Mouse (Mus musculus) limb, embryonic 15.5 days (tissue): ENCODE results near the gene Lemd1. TPM values are rescaled to one million over a fixed set of nuclear protein-coding genes. Genes with fewer than 3 reads are reported as not detected.

Experiments used
- ATAC-seq: fragments of 200-750 bp; cut with Nextera tagmentation; 2 replicates; pipeline ENCODE4 v1.8.0; 2017; ENCODE audit warnings: low read depth, moderate TSS enrichment; ENCODE audit not compliant: insufficient number of reproducible peaks, low FRiP score, low TSS enrichment
- H3K27ac ChIP-seq: fragments of 300-500 bp; sonication (generic); 2 replicates; pipeline ENCODE4 v1.5.1; 2015; ENCODE audit warnings: moderate library complexity, mild to moderate bottlenecking, inconsistent platforms
- H3K27me3 ChIP-seq: fragments of 300-500 bp; sonication (generic); 2 replicates; pipeline ENCODE4 v1.6.1; 2015; ENCODE audit warnings: inconsistent platforms
- H3K36me3 ChIP-seq: fragments of 300-500 bp; sonication (generic); 2 replicates; pipeline ENCODE4 v1.6.1; 2015; ENCODE audit warnings: inconsistent platforms
- H3K4me1 ChIP-seq: fragments of 300-500 bp; sonication (generic); 2 replicates; pipeline ENCODE4 v1.6.1; 2015; ENCODE audit warnings: inconsistent platforms
- H3K4me2 ChIP-seq: fragments of 300-500 bp; sonication (generic); 2 replicates; pipeline ENCODE4 v1.6.1; 2015; ENCODE audit warnings: mild to moderate bottlenecking, inconsistent platforms
- H3K4me3 ChIP-seq: fragments of 300-500 bp; sonication (generic); 2 replicates; pipeline ENCODE4 v1.5.1; 2015; ENCODE audit warnings: mild to moderate bottlenecking, inconsistent platforms
- H3K9ac ChIP-seq: fragments of 300-500 bp; sonication (generic); 2 replicates; pipeline ENCODE4 v1.6.1; 2015; ENCODE audit warnings: inconsistent platforms
- H3K9me3 ChIP-seq: fragments of 300-500 bp; sonication (generic); 2 replicates; pipeline ENCODE4 v1.6.1; 2016; ENCODE audit warnings: inconsistent platforms
- WGBS: fragments of 180-500 bp; shearing (Covaris S2); methylation state at CpG from one replicate; pipeline ENCODE4 v1.1.7; 2015; 5-methylcytosine and 5-hydroxymethylcytosine counted together
- polyA plus RNA-seq: library from polyadenylated mRNA; unstranded; fragments of >200 nt; fragmentation: Nextera tagmentation; extraction: Ambion mirVana; gene quantifications from 2 replicates; pipeline ENCODE4 v1.2.1, GENCODE M21; 2015

The Lemd1 gene
- polyA plus RNA-seq, 1 experiment from 2014 or later: 0.56 TPM

DNA sequence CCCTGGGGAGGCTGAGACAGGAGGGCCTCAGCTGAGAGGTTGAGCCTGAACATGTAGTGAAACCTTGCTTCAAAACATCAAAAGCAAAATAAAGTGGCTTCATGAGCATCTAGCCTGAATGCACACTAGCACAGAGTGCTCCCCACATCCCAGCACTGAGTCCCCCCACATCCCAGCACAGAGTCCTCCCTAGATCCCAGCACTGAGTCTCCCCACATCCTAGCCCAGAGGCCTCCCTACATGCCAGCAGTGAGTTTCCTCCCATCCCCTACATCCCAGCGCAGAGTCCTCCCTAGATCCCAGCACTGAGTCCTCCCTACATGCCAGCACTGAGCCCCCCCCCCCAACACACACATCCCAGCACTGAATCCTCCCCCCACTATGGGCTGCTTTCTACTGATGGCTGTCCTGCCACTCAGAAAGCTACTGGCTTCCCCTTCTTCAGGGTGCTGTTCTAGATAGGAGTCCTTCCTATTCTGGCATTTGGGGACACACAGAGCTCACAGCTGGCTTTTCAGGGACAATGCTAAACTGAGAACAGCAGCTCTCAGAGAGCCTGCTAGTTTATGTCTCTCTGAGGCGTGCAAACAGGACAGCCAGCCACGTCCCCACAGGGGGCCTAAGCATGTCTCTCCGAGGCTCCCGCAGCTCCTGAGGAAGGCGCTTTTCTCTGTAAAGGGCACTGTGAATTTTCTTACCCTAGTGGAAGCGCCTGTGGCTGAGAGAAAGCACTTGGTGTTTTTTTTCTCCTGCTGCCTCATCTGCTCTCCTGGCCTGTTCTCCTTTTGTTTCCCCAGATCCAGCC, 40.4 kb downstream of the Lemd1 start:
- no peak overlapping the region for H3K4me3 ChIP-seq
- no peaks in the 10 kb centered on the region for H3K36me3 ChIP-seq
- no peak overlapping the region for H3K27ac ChIP-seq
- ATAC-seq: no peak
- WGBS: 40% methylated on average over 7 of the region's 7 CpGs
- H3K4me1 ChIP-seq: no peaks in the 10 kb centered on the region
- H3K4me2 ChIP-seq: no peak overlapping the region
- no peak overlapping the region for H3K9ac ChIP-seq
- H3K9me3 ChIP-seq: no peaks in the 10 kb centered on the region
- 0 out of 2 replicates have a peak, but pooled peaks cover 3% of the 10 kb centered on the region for H3K27me3 ChIP-seq

DNA sequence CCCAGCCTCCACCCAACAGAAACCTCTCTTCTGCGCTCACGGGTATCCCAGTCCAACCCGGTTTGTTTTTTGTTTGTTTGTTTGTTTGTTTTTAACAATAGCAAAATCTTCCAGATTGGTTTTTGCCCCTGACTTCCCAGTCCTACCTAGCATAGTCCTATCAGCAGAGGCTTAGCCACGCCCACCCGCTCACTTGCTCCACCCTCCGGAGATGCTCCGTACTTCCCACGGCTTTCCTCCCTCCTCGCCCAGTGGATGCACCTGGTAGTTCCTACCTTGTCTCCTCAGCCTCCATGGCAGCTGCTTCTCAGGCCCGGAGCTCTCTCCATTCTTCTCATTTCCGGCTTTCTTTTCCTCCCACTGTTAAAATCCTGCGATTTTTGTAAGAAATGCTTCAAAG, 42.3 kb downstream of the Lemd1 start:
- Histone ChIP-seq H3K9me3 (no peaks in the 10 kb centered on the region), H3K27me3 (0 out of 2 replicates have a peak, but pooled peaks cover 4% of the 10 kb centered on the region), H3K36me3 (no peaks in the 10 kb centered on the region), H3K4me3 (no peak overlapping the region), H3K4me2 (no peak overlapping the region), H3K4me1 (no peaks in the 10 kb centered on the region), H3K9ac (no peak overlapping the region), H3K27ac (no peak overlapping the region)
- ATAC-seq: no peak
- WGBS: 22% methylated on average over 12 of the region's 12 CpGs

DNA sequence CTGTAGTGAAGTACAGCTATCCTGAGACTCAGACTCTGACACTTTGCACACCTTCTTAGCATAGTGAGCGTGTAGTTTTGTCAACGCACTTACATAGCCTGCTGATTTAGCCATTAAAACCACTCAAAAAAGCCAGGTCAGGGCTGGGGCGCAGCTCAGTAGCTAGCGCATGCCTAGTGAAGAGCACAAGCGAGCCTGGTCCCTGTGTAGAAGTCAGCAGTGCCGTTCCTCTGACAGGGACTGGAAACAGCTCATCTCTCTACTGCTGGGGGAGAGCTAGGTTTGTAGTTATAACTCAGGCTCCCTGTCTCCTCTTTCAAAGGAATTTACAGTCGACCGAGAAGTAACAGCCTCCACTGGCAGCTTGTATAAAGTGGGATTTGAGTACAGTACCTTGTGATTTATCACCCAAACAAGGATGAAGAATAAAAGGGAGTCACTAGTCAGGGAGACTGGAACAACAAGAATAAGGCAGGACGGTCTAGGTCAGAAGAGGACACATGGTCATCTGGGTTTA, 43.6 kb downstream of the Lemd1 start:
- Histone ChIP-seq H3K4me2 (no peak overlapping the region), H3K9me3 (no peaks in the 10 kb centered on the region), H3K27ac (no peak overlapping the region), H3K27me3 (0 out of 2 replicates have a peak, but pooled peaks cover 4% of the 10 kb centered on the region), H3K9ac (no peak overlapping the region), H3K4me3 (no peak overlapping the region), H3K36me3 (no peaks in the 10 kb centered on the region), H3K4me1 (no peaks in the 10 kb centered on the region)
- ATAC-seq: no peak
- WGBS: 39% methylated on average over 9 of the region's 9 CpGs

DNA sequence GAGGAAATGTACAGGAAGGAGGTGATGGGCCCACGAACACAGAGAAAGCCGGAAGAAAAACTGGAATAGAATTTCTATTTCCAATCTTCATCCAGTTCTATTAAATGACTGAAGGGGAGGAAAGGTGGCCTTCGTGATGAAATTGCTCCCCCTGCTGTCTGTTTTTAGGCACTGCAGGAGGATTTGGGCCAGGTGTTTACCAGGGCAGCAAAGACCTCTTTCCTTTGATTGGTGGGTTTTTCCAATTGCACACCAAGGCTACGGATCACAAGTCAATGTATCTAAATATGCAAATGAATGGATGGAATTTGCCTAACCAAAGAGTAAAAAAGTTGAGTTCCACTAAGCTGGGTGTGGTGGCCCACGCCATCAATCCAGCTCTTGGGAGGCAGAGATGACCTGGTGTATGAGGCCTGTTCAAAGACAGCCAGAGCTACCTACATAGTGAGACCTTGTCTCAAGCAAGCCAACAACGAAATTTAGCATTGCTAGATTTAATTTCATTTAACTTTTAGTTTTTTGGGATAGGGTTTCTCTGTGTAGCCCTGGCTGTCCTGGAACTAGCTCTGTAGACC, 46.4 kb downstream of the Lemd1 start:
- Histone ChIP-seq H3K4me1 (no peaks in the 10 kb centered on the region), H3K4me3 (no peak overlapping the region), H3K4me2 (no peak overlapping the region), H3K27me3 (0 out of 2 replicates have a peak, but pooled peaks cover 4% of the 10 kb centered on the region), H3K27ac (no peak overlapping the region), H3K36me3 (no peaks in the 10 kb centered on the region), H3K9me3 (no peaks in the 10 kb centered on the region), H3K9ac (no peak overlapping the region)
- WGBS: 21% methylated on average over 6 of the region's 6 CpGs
- no peak for ATAC-seq

DNA sequence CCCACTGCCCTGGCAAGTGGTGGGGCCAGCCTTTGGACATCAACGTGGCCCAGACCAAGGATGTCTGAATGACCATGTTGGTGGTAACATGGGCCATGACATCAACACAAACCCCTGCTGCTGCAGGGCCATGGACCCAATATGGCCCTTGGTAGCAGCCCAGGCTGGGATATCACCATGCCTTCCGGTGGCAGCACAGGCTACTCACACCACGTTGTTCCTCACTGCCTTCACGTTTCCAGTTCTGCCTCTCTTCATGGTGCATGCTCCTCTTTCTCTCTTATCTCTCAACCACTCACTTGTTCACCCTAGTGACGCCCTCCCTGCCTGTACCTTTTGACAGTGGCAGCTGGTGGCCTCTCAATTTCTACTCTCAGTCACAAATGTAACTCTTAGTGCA, 53.8 kb downstream of the Lemd1 start:
- H3K9me3 ChIP-seq: no peaks in the 10 kb centered on the region
- no peak overlapping the region for H3K4me3 ChIP-seq
- H3K4me2 ChIP-seq: no peak overlapping the region
- no peak overlapping the region for H3K9ac ChIP-seq
- no peaks in the 10 kb centered on the region for H3K4me1 ChIP-seq
- no peaks in the 10 kb centered on the region for H3K27me3 ChIP-seq
- no peak for ATAC-seq
- no peak overlapping the region for H3K27ac ChIP-seq
- H3K36me3 ChIP-seq: no peaks in the 10 kb centered on the region
- 77% methylated on average over 5 of the region's 5 CpGs for WGBS

DNA sequence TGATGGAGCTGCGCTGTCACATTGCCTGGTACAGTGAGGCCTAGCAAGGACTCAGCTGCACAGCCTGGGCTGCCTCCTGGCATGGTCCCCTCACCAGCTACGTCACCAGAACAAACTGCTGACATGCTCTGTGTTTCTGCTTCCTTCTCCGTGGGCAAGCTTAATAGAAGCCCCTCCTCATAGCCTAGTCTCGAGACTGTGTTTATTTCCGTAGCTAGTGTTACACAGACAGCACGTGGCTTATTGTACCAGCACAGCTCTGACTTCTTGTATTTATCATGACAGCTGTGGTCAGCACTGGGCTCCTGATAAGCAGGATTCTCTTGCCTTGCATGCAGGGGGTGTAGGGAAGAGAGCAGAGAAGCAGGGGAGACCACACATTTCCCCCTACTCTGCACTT, 54.9 kb downstream of the Lemd1 start:
- no peak for ATAC-seq
- H3K27me3 ChIP-seq: no peaks in the 10 kb centered on the region
- no peak overlapping the region for H3K4me2 ChIP-seq
- no peak overlapping the region for H3K9ac ChIP-seq
- H3K4me1 ChIP-seq: no peaks in the 10 kb centered on the region
- H3K9me3 ChIP-seq: no peaks in the 10 kb centered on the region
- WGBS: 51% methylated on average over 6 of the region's 6 CpGs
- no peak overlapping the region for H3K27ac ChIP-seq
- H3K4me3 ChIP-seq: no peak overlapping the region
- no peaks in the 10 kb centered on the region for H3K36me3 ChIP-seq

DNA sequence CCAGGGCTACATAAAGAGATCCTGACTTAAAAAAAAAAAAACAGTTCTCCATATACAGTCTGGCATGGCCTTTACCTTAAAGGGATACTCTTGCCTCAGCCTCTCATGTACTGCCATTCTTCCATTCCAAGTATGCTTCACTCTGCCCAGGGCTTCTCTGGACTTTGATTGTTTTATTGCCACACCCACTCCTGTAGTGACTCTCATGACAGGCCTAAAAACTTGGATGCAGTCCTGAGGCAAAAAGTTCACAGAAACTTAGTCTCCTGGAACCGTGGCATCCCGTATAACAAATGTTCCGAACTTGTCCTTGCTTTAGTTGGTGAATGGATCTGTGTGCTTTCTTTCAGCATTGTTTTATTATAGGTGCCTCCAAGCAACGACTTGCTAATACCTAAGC, 55.4 kb downstream of the Lemd1 start:
- ATAC-seq: no peak
- Histone ChIP-seq H3K4me1 (no peaks in the 10 kb centered on the region), H3K4me2 (no peak overlapping the region), H3K27ac (no peak overlapping the region), H3K9ac (no peak overlapping the region), H3K36me3 (no peaks in the 10 kb centered on the region), H3K9me3 (no peaks in the 10 kb centered on the region), H3K27me3 (no peaks in the 10 kb centered on the region), H3K4me3 (no peak overlapping the region)
- 83% methylated on average over 4 of the region's 4 CpGs for WGBS

DNA sequence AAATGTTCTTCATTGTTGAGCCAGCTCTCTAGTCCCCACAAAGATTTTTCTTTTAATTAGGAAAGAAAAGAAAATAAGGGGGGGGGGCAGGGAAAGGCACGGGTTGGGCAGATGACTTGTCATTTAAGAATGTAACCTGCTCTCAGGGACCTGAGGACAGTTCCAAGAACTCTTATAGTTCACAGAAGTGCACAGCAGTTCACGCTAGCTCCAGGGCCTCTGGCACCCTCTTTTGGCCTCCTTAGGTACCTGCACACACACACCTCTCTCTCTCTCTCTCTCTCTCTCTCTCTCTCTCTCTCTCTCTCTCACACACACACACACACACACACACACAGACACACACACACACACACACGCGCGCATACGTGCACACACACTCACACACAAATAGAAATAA, 63.2 kb downstream of the Lemd1 start:
- Histone ChIP-seq H3K36me3 (no peaks in the 10 kb centered on the region), H3K4me2 (no peak overlapping the region), H3K27me3 (no peaks in the 10 kb centered on the region), H3K9me3 (no peaks in the 10 kb centered on the region), H3K4me1 (no peaks in the 10 kb centered on the region), H3K4me3 (no peak overlapping the region), H3K27ac (no peak overlapping the region), H3K9ac (no peak overlapping the region)
- ATAC-seq: no peak
- 84% methylated on average over 6 of the region's 6 CpGs for WGBS

DNA sequence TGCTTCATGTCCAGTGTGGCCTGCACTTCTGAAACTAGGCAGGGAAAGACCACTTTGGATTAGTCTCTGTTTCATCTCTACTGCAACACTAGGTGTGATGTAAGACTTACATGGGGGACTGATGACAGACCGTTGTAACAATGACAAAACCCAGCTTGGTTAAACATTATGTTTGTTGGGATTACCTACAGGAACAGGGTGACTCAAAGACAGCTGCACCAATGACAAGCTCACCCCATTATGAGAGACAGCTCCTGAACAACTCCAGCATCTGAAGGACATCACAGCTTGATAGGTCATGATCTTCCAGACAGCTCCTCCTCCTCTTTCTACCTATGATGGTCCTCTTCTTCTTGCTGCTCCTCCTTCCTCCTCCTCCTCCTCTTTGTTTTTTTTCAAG, 69.1 kb downstream of the Lemd1 start:
- Histone ChIP-seq H3K27me3 (no peaks in the 10 kb centered on the region), H3K4me2 (no peak overlapping the region), H3K4me1 (peaks cover 3% of the 10 kb centered on the region; the same call in 1 of the 2 replicates), H3K36me3 (no peaks in the 10 kb centered on the region), H3K27ac (no peak overlapping the region), H3K4me3 (no peak overlapping the region), H3K9me3 (no peaks in the 10 kb centered on the region), H3K9ac (no peak overlapping the region)
- ATAC-seq: no peak
- WGBS: 90% methylated on average over 1 of the region's 1 CpGs

DNA sequence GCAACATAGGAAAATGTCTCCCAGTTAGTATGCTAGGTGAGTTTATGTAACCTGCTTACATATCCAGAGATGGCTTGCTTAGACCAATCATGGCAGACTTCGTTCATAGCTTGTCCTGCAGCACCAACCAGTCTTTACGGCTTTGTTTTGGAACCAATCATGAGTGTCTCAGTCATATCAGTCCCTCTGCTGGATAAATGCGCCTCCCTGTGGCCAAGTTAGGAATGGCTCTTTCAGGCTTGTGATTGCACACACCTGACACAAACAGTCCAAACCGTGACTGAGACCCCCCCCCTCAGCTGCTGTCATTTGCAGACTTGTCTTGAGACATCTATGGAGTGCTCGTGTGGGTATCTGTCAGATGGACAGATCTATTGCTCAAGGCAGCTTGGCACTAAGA, 69.8 kb downstream of the Lemd1 start:
- 70% methylated on average over 5 of the region's 5 CpGs for WGBS
- Histone ChIP-seq H3K9me3 (no peaks in the 10 kb centered on the region), H3K4me3 (no peak overlapping the region), H3K9ac (no peak overlapping the region), H3K4me1 (peaks cover 4% of the 10 kb centered on the region; the same call in 1 of the 2 replicates), H3K36me3 (no peaks in the 10 kb centered on the region), H3K27me3 (no peaks in the 10 kb centered on the region), H3K27ac (no peak overlapping the region), H3K4me2 (no peak overlapping the region)
- ATAC-seq: no peak

DNA sequence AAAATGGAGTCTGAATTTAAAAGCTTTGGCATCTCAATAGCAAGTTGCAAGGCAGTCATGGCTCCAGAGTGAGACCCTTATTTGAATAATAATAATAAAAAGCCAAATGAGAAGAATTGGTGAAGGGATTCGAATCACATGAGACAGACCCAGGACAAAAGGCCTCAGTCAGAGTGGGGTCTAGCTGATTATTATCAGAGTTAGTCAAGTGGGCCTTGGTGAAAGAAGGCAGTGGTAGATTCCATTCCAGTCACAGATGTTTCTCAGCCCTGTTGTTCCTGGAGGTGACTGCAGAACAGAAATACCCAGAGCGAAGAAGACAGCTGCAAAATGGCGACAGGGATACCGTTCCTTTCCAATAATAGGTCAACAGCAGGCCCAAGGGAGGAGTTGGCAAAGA, 72.4 kb downstream of the Lemd1 start:
- no peaks in the 10 kb centered on the region for H3K9me3 ChIP-seq
- H3K4me2 ChIP-seq: no peak overlapping the region
- peaks cover 7% of the 10 kb centered on the region for H3K4me1 ChIP-seq
- no peak overlapping the region for H3K27ac ChIP-seq
- 89% methylated on average over 4 of the region's 4 CpGs for WGBS
- no peaks in the 10 kb centered on the region for H3K27me3 ChIP-seq
- no peak overlapping the region for H3K9ac ChIP-seq
- no peak overlapping the region for H3K4me3 ChIP-seq
- no peak for ATAC-seq
- H3K36me3 ChIP-seq: no peaks in the 10 kb centered on the region

DNA sequence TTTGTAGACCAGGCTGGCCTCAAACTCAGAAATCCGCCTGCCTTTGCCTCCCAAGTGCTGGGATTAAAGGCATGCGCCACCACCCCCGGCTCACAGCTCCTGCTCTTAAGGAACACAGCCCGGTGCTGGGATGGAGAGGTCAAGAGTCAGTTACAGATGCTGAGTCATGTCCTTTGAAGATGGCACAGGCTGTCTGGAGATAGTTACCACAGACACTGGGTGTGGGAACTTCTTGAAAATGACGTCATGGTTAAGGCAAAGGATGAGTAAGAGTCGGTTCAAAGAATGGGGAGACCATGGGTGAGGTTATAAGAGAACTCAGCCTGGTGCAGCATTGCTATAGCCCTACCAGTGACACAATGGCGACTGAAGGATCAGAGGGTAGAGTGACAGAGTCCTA, 73.3 kb downstream of the Lemd1 start:
- H3K4me1 ChIP-seq: peaks cover 7% of the 10 kb centered on the region
- no peaks in the 10 kb centered on the region for H3K36me3 ChIP-seq
- no peak overlapping the region for H3K4me2 ChIP-seq
- no peaks in the 10 kb centered on the region for H3K27me3 ChIP-seq
- no peak overlapping the region for H3K4me3 ChIP-seq
- 57% methylated on average over 7 of the region's 7 CpGs for WGBS
- H3K9ac ChIP-seq: no peak overlapping the region
- ATAC-seq: no peak
- no peaks in the 10 kb centered on the region for H3K9me3 ChIP-seq
- H3K27ac ChIP-seq: no peak overlapping the region
